Mouse (Mus musculus): ENCODE measurements around the gene Zfp180. TPM values are rescaled to one million over a fixed set of nuclear protein-coding genes. Genes with fewer than 3 reads are reported as not detected.
A peak's percentile ranks its signal among the peaks of the same experiment; 100 is the strongest.
"Not testable (repeated sequence)": the region's sequence is repeated elsewhere in the genome, so short reads cannot be mapped to it uniquely, and the experiment has no call there.

Zfp180 gene
- polyA plus RNA-seq (2015; fragmentation: Nextera tagmentation; extraction: Ambion mirVana) = 23.8 and 25.4 TPM in 2 replicates

GRCm38 (mm10) chr7:24081634-24082431 is at the start of gene Zfp180:
Gene Zfp180, plus strand, starts transcription at chr7:24081924.
- peaks cover 13% of the 10 kb centered on the region for H3K4me1 ChIP-seq
- H3K27me3 ChIP-seq = no peaks in the 10 kb centered on the region
- H3K4me3 ChIP-seq = peak within 1 kb of the TSS; percentile 75
- WGBS = 23% methylated on average over 44 of the region's 44 CpGs
- H3K36me3 ChIP-seq = peaks cover 22% of the 10 kb centered on the region
- H3K9me3 ChIP-seq = peaks cover 3% of the 10 kb centered on the region; the same call in 1 of the 2 replicates
- ATAC-seq (ENCODE audit: insufficient number of reproducible peaks, insufficient read depth, low FRiP score, low TSS enrichment, low read depth) = peak; percentile 97
- H3K4me2 ChIP-seq = peak within 1 kb of the TSS; percentile 87
- H3K27ac ChIP-seq = peak within 1 kb of the TSS; percentile 89
- peak within 1 kb of the TSS; percentile 81 for H3K9ac ChIP-seq

DNA sequence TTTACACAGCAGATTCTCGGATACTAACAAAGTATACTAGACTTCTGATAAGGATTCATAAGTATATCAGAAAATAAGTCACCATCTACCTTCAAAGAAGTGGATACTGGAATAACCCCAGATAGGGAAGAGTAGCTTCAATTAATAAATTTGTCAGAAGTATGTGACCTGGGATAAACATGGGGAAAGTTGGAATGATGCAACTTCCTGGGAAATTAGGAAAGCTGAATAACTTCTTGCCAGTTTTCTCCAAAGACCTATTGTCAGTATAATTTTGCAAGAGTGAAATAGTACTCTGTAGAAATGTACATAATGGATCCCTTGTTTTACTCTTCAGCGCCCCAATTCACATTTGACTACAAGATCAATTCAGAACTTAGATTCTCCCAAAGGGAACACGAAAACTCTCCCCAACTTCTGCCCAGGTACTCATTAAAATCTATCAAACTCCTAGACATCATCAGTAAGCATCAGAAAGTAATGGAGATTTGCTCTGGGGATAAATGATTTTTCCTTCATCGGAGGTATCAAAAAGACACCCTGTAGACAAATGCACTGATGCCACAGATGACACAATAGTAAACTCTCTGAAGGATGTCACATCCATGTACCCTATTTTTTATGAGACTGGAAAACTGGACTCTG is 28.9 kb upstream of the Zfp180 start, which contains the start of gene Vmn1r183:
Gene Vmn1r183, plus strand, starts transcription at position 595 of the 645 bp plus-strand sequence.
- no peak for ATAC-seq (ENCODE audit: insufficient number of reproducible peaks, insufficient read depth, low FRiP score, low TSS enrichment, low read depth)
- no peaks in the 10 kb centered on the region for H3K9me3 ChIP-seq
- H3K36me3 ChIP-seq = no peaks in the 10 kb centered on the region
- 74% methylated on average over 4 of the region's 4 CpGs for WGBS
- no peak within 1 kb of the TSS for H3K9ac ChIP-seq
- no peak within 1 kb of the TSS for H3K27ac ChIP-seq
- no peak within 1 kb of the TSS for H3K4me2 ChIP-seq
- no peak within 1 kb of the TSS for H3K4me3 ChIP-seq
- no peaks in the 10 kb centered on the region for H3K27me3 ChIP-seq
- H3K4me1 ChIP-seq = no peaks in the 10 kb centered on the region

DNA sequence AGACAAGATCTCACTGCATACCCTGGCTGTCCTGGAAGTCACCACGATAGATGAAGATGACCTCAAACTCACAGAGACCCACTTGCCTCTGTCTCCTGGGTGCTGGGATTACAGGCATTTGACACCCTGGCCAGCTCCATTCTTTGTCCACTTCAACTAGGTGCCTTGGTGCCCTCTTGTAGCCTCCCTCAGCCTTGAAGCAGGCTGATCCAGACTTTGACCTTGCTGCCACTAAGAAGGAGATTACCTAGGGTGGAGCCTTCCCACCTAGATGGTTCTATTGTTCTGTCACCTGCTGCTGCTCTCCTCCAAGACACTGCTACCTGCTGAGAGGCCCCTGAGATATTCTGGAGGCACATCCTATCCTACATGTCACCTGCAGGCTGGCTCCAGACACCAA is 7.3 kb upstream of the Zfp180 start:
- not testable (repeated sequence) for H3K9me3 ChIP-seq; H3K27ac ChIP-seq; H3K9ac ChIP-seq; ATAC-seq (ENCODE audit: insufficient number of reproducible peaks, insufficient read depth, low FRiP score, low TSS enrichment, low read depth); H3K27me3 ChIP-seq; H3K36me3 ChIP-seq; H3K4me3 ChIP-seq; H3K4me2 ChIP-seq; H3K4me1 ChIP-seq
- 35% methylated on average over 1 of the region's 1 CpGs for WGBS

GRCm38 (mm10) chr7:24082457-24083235 is 922 bp downstream of the Zfp180 start:
- Histone ChIP-seq H3K4me3 (peak overlapping the region; percentile 75), H3K9me3 (peaks cover 3% of the 10 kb centered on the region; the same call in 1 of the 2 replicates), H3K4me2 (peak overlapping the region; percentile 87), H3K36me3 (peaks cover 30% of the 10 kb centered on the region), H3K27me3 (no peaks in the 10 kb centered on the region), H3K27ac (peak overlapping the region; percentile 89), H3K4me1 (peaks cover 13% of the 10 kb centered on the region), H3K9ac (peak overlapping the region; percentile 81)
- ATAC-seq (ENCODE audit: insufficient number of reproducible peaks, insufficient read depth, low FRiP score, low TSS enrichment, low read depth) = no peak
- WGBS = 52% methylated on average over 15 of the region's 15 CpGs

- H3K4me3 ChIP-seq = no peak overlapping the region
- no peak for ATAC-seq (ENCODE audit: insufficient number of reproducible peaks, insufficient read depth, low FRiP score, low TSS enrichment, low read depth)
- H3K27ac ChIP-seq = no peak overlapping the region
- H3K4me2 ChIP-seq = no peak overlapping the region
- H3K36me3 ChIP-seq = peaks cover 48% of the 10 kb centered on the region
- WGBS = 96% methylated on average over 4 of the region's 4 CpGs
- H3K27me3 ChIP-seq = no peaks in the 10 kb centered on the region
- peaks cover 12% of the 10 kb centered on the region; the same call in 1 of the 2 replicates for H3K9me3 ChIP-seq
- no peak overlapping the region for H3K9ac ChIP-seq
- peaks cover 13% of the 10 kb centered on the region for H3K4me1 ChIP-seq
These were observed 5.1 kb downstream of the Zfp180 start for GRCm38 (mm10) chr7:24086871-24087270.

DNA sequence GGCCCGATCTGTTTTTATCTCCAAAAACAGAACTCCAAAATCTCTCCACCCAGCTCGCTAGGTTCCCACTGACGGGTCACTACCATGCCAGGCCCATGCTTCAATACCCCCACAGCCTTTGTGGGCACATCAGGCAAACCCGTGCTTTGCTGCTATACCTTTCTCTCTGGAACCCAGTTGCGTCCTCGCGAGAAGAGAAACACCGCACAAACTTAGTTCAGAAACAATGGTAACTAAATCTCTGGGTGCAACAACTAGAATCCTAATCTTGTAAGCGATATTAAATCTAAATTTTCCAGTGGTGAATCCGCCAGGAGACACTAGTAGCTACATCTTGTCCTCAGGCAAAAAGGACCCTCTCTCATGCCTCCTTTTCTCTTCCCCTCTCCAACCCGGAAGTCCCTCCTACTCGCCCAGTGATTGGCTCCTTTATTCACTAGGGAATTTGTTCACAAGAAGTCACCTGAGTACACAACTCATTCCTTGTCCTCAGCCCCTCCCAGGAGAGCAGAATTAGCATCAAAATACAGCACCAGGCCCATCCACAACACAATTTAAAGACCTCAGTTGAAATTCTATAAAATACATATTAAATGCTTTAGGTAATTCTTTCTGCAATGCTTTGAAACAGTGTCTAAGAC is 5.9 kb downstream of the Zfp180 start:
- 95% methylated on average over 12 of the region's 12 CpGs for WGBS
- no peak for ATAC-seq (ENCODE audit: insufficient number of reproducible peaks, insufficient read depth, low FRiP score, low TSS enrichment, low read depth)
- Histone ChIP-seq H3K36me3 (peaks cover 51% of the 10 kb centered on the region), H3K27me3 (no peaks in the 10 kb centered on the region), H3K4me3 (no peak overlapping the region), H3K4me2 (no peak overlapping the region), H3K9ac (no peak overlapping the region), H3K27ac (no peak overlapping the region), H3K9me3 (peaks cover 13% of the 10 kb centered on the region; the same call in 1 of the 2 replicates), H3K4me1 (peaks cover 10% of the 10 kb centered on the region)

GRCm38 (mm10) chr7:24104403-24104802 is 22.7 kb downstream of the Zfp180 start:
- H3K27ac ChIP-seq = no peak overlapping the region
- H3K4me3 ChIP-seq = no peak overlapping the region
- H3K9ac ChIP-seq = no peak overlapping the region
- peaks cover 100% of the 10 kb centered on the region for H3K36me3 ChIP-seq
- H3K4me2 ChIP-seq = no peak overlapping the region
- ATAC-seq (ENCODE audit: insufficient number of reproducible peaks, insufficient read depth, low FRiP score, low TSS enrichment, low read depth) = 0 out of 2 replicates have a peak, but pooled peaks have one; percentile 53
- 95% methylated on average over 9 of the region's 9 CpGs for WGBS
- H3K4me1 ChIP-seq = no peaks in the 10 kb centered on the region
- peaks cover 90% of the 10 kb centered on the region for H3K9me3 ChIP-seq
- no peaks in the 10 kb centered on the region for H3K27me3 ChIP-seq

- 0 out of 2 replicates have a peak, but pooled peaks have one; percentile 12 for ATAC-seq (ENCODE audit: insufficient number of reproducible peaks, insufficient read depth, low FRiP score, low TSS enrichment, low read depth)
- Histone ChIP-seq H3K4me3 (0 out of 2 replicates have a peak overlapping the region, but pooled peaks have one; percentile 8), H3K4me2 (no peak overlapping the region), H3K27ac (no peak overlapping the region), H3K36me3 (peaks cover 98% of the 10 kb centered on the region), H3K9me3 (peaks cover 93% of the 10 kb centered on the region), H3K27me3 (no peaks in the 10 kb centered on the region), H3K4me1 (no peaks in the 10 kb centered on the region), H3K9ac (no peak overlapping the region)
- 95% methylated on average over 18 of the region's 18 CpGs for WGBS
These were observed 23.5 kb downstream of the Zfp180 start for GRCm38 (mm10) chr7:24105144-24105703.

DNA sequence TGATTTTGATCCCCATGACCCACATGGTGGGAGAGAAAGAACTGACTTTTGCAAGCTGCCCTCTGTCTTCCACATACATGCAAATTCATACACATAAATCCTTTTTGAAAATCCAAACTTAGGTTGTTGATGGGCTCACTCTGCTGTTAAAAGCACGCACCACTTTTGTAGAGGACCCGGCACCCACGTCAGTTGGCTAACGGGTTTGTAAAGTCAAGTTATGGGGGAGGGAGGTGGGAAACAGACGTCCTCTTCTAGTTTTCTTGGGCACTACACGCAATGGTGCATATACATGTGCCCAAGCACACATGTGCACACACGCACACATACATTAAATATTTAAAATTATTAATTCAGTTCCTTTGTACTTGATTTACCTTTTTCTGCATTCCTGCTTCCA is 29.1 kb downstream of the Zfp180 start:
- WGBS = 94% methylated on average over 7 of the region's 7 CpGs
- Histone ChIP-seq H3K4me1 (peaks cover 6% of the 10 kb centered on the region), H3K9me3 (peaks cover 39% of the 10 kb centered on the region), H3K4me2 (no peak overlapping the region), H3K36me3 (peaks cover 42% of the 10 kb centered on the region), H3K4me3 (no peak overlapping the region), H3K9ac (no peak overlapping the region), H3K27me3 (no peaks in the 10 kb centered on the region), H3K27ac (no peak overlapping the region)
- no peak for ATAC-seq (ENCODE audit: insufficient number of reproducible peaks, insufficient read depth, low FRiP score, low TSS enrichment, low read depth)

DNA sequence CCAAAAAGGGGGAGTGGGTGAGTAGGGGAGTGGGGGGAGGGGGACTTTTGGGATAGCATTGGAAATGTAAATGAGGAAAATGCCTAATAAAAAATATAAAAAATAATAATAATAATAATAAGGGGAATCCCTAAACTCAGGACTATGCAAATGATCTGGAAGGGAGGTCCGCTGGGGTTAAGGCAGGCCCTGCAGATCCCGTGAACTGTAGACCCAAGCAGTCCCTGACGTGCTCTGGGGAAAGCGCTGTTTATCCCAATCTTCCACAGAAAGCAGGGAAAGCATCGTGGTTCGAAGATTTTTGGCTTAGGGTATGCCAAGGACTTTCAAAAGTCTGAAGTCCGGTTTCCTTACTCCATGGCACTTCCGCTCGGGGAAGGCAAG is 30.0 kb downstream of the Zfp180 start:
- H3K36me3 ChIP-seq = peaks cover 33% of the 10 kb centered on the region
- H3K27me3 ChIP-seq = no peaks in the 10 kb centered on the region
- peak overlapping the region; percentile 80 for H3K27ac ChIP-seq
- peak overlapping the region; percentile 83; the same call in 1 of the 2 replicates for H3K9ac ChIP-seq
- peak; percentile 59 for ATAC-seq (ENCODE audit: insufficient number of reproducible peaks, insufficient read depth, low FRiP score, low TSS enrichment, low read depth)
- H3K4me2 ChIP-seq = peak overlapping the region; percentile 81
- peak overlapping the region; percentile 74 for H3K4me3 ChIP-seq
- peaks cover 6% of the 10 kb centered on the region for H3K4me1 ChIP-seq
- peaks cover 29% of the 10 kb centered on the region for H3K9me3 ChIP-seq
- 3% methylated on average over 9 of the region's 9 CpGs for WGBS

Data from embryonic facial prominence, embryonic 13.5 days (tissue).